Mouse (Mus musculus) MEL (cell line): ENCODE data around the gene Fasn.

Experiments
- CTCF ChIP-seq, 3 experiments: IDR thresholded peaks in 2 of 3; conservative IDR thresholded peaks in 1 of 3; 2 replicates each; pipeline ENCODE4 v1.5.1; 2011 to 2012; ENCODE audit warnings: low read length in 3 of 3, low read depth in 2 of 3, mild to moderate bottlenecking in 2 of 3, improper control_type of control experiment in 1 of 3, inconsistent platforms in 1 of 3, mixed read lengths in 1 of 3, moderate library complexity in 1 of 3; ENCODE audit not compliant: control insufficient read depth in 1 of 3, insufficient read depth in 1 of 3, poor library complexity in 1 of 3, severe bottlenecking in 1 of 3
- ZKSCAN1 ChIP-seq: IDR thresholded peaks from 2 replicates; pipeline ENCODE4 v1.6.1; 2012; ENCODE audit warnings: low read depth, mild to moderate bottlenecking, inconsistent platforms, low read length, improper control_type of control experiment, moderate library complexity

DNA sequence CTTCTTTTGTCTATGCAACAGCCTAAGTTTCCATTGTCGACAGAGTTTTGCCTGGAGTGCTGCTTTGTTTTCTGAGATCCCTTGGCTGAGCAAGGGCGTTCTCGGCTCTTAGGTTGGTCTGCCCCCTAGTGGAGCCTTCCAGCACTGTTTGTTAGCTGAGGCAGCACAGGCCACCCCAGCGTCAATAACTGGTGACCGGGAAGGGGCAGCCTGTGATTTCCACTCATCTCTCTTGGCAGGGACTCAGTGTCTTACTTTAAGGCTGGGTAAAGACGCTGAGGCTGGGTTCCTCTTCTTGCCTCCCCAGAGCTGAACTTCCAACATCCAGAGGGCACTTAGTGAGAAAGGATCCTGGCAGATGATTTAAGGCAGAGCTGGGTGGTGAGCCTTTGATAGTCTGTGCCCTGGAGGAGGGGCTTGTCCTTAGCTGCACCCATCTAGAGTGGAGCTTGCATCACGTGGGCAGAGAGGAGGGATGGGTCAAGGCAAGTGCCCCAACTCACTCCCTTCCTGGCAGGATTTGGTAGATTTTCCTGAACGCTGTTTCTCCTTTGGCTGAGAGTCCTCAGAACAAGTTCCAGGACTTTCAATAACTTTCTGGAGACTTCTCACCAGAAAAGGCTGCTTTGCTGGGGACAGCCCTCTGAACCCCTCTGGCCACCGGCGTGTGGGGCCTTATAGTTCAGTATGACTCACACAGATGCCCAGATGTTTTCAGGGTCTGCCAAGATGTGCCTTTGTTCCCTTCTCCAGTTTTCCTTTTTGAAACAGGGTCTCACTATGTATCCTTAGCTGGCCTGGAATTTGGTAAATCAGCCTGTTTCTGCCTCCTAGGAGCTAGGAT, 24.1 kb downstream of the Fasn start:
- no peak; the same call in 1 of the 2 replicates for TF ChIP-seq ZKSCAN1
- TF ChIP-seq CTCF (IDR thresholded peaks at IDR 0.05 in 2 of 3, conservative IDR thresholded peaks at IDR 0.05 in 1 of 3; ENCODE audit: control insufficient read depth in 1 of 3, insufficient read depth in 1 of 3, low read depth in 2 of 3, low read length in 3 of 3, poor library complexity in 1 of 3, severe bottlenecking in 1 of 3): peak; percentile 87 to 97 (median 96)
